Mouse (Mus musculus) heart, postnatal 25 days (tissue): ENCODE results near the gene Gm6871. TPM values are rescaled to one million over a fixed set of nuclear protein-coding genes. Genes with fewer than 3 reads are reported as not detected.

ENCODE experiments used
- total RNA-seq, 2 experiments: library from RNA; stranded (reverse); gene quantifications; 2 replicates each; pipeline ENCODE4 v1.2.3; 2021

Gene Gm6871
- total RNA-seq, 2 experiments from 2014 or later: not detected

Other genes starting within 250 kb of the Gm6871 start
- gene AI987944, start 180.3 kb downstream of the Gm6871 start, total RNA-seq: 10 to 100 TPM in 1 of 2 experiments, 1 to 10 TPM in 1; 7.7 to 11.5 TPM
- under 1 TPM; 0.11 to 0.23 TPM for gene Vmn2r57, start 125.0 kb downstream of the Gm6871 start, total RNA-seq
- gene Gm20449, start 74.2 kb downstream of the Gm6871 start, total RNA-seq: not detected
- gene AW146154, start 73.8 kb downstream of the Gm6871 start, total RNA-seq: 1 to 10 TPM; 4.8 to 5.1 TPM
- 10 to 100 TPM; 10.2 to 10.8 TPM for gene 2610021A01Rik, start 25.6 kb upstream of the Gm6871 start, total RNA-seq
- 1 to 10 TPM; 7.6 to 8.9 TPM for gene Zfp788, start 59.5 kb upstream of the Gm6871 start, total RNA-seq